Mouse (Mus musculus) megakaryocyte progenitor cell, adult 5-6 weeks (primary cell): Measurements from ENCODE around the gene Zfp445. TPM values are rescaled to one million over a fixed set of nuclear protein-coding genes. Genes with fewer than 3 reads are reported as not detected.
"Not testable (repeated sequence)": the region's sequence is repeated elsewhere in the genome, so short reads cannot be mapped to it uniquely, and the experiment has no call there.

Source experiments
- ATAC-seq: replicated peaks from 2 replicates; pipeline ENCODE4 v1.8.0; 2016; ENCODE audit warnings: mild to moderate bottlenecking, moderate TSS enrichment, inconsistent platforms; ENCODE audit not compliant: poor library complexity
- total RNA-seq, 2 experiments: library from RNA; stranded (forward) in 1 of 2; stranded (reverse) in 1 of 2; fragments of 157-497, 149-512 nt in 1 of 2; fragments of 200-1000 nt in 1 of 2; gene quantifications; 2 replicates each; pipeline versions ENCODE4 v1.2.3 to v1.2.4; 2015 to 2017

Gene Zfp445
- total RNA-seq (2015): 27.2 and 35.6 TPM in 2 replicates
- 56.0 and 80.6 TPM in 2 replicates for total RNA-seq (2017)

DNA sequence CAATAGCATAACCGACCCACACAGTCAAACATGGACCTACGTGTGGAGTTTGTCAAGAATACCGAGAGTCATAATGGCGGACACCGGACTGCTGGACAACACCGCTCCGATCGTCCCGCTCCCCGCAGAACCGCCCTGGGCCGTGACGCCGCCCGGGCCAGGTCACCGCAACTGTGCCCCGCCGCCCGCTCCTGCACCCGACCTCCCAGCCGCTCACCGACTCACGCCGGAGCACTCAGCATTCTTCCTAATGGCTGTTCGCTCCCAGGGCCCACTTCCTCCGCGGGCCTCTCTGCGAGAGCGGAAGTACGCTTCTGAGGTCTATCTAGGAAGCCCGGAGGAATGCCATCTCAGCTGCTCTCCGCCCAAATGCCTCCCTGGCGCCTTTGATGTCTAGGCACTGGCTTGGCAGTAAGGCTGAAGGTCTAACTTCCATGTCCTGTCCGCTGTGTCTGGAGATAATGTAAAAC is at the start of gene Zfp445:
Gene Zfp445, minus strand, starts transcription at position 310 of the 470 bp plus-strand sequence.
- peak; percentile 99 for ATAC-seq

GRCm38 (mm10) chr9:122902717-122903535 is 37.1 kb upstream of the Zfp445 start:
- ATAC-seq: peak; percentile 75

GRCm38 (mm10) chr9:122901047-122901446 is 35.2 kb upstream of the Zfp445 start:
- 0 out of 2 replicates have a peak, but pooled peaks have one; percentile 23 for ATAC-seq

- peak; percentile 91 for ATAC-seq
These were observed 20.8 kb upstream of the Zfp445 start for GRCm38 (mm10) chr9:122886372-122887179.

- no peak for ATAC-seq
These were observed 19.6 kb upstream of the Zfp445 start, which contains the start of gene Zkscan7 for GRCm38 (mm10) chr9:122885385-122885784. TSS of gene Zkscan7 (plus strand) at chr9:122885685.

DNA sequence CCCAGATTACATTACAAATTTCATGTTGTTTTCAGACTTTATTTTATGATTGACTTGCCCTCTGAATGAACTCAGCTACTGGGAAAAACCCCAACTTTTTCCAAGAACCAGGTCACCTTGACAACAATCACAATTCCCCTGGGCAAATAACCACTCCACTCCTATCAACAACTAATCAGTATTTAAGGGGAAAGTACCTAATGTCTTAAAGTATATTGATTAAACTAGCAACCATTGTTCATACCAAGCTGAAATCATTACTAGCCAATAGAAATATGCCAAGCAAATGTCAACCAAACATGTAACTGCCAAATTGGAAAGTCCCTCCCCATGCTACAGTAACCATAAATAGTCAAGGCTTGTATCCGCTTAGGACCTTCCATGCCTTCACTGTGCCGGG is 9.3 kb upstream of the Zfp445 start:
- no peak for ATAC-seq

DNA sequence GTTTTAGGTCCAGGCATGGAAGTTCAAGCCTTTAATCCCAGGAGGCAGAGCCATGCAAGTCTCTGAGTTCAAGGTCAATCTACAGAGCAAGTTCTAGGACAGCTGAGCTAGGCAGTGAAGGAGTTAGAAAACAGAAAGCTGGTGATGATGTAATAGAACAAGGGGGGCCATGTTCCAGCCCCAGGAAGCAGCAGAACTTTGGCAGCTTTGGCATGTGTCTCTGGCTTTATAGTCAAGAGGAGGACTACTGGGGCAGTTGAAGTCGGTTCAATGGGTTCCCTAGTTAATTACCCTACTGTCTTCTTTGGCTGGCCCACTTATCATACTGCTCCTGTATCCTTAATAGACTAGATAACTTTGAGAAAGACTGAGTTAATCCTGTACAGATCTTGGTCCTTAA is 8.8 kb upstream of the Zfp445 start:
- no peak for ATAC-seq

GRCm38 (mm10) chr9:122872595-122872994 is 6.8 kb upstream of the Zfp445 start:
- ATAC-seq: no peak

DNA sequence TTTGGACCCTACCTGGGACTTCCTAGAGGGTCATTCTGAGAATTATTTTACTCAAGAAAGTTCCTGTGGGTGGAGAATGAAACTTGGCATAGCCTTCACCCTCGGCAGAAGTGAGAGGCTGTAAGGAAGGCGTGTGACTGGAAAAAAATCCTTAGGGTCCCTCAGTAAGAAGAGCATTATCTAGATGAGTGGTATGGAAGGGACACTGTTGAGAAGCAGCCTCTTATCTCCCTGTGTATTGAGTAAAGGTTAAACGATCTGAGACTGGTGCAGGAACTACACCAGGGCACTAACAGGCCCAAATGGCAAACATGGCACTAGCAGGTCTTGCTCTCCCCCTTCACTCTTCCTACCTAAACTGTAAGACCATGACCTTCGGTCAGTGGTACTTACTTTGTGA is 386 bp upstream of the Zfp445 start:
- no peak for ATAC-seq

- ATAC-seq: no peak
These were observed 958 bp downstream of the Zfp445 start for GRCm38 (mm10) chr9:122864848-122865247.

DNA sequence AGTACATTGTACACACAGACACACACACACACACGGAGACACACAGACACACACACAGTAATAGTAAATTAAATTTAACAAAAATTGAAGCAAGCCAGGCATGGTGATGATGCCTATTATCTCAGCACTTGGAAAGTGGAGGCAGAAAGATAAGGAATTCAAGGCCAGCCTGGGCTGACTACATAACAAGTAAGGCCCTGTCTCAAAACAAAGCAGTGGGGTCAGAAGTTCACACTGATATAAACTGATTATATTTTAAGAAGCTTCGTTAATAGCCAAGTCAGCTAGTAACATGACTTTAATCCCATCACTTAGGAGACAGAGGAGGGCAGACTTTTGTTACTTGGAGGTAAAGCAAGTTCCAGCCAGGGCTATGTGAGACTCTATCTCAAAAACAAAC is 2.1 kb downstream of the Zfp445 start:
- no peak for ATAC-seq

DNA sequence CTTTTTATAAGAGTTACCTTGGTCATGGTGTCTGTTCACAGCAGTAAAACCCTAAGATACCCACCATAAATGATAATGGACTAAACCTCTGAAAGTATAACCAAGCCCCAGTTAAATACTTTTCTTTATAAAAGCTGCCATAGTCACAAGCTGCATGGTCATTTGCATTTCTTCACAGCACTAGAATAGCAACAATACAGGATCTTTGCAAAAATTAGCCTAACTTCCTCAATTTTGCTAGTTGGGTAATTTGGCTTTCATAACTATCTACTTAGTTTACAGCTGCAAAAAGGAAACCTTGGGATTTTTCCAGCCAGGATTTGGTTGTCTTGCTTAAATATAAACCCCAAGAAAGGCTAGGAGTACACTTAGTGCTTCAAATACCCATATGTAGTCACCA is 5.1 kb downstream of the Zfp445 start:
- ATAC-seq: 0 out of 2 replicates have a peak, but pooled peaks have one; percentile 25

- ATAC-seq: no peak
These were observed 9.1 kb downstream of the Zfp445 start for GRCm38 (mm10) chr9:122856716-122857115.

- ATAC-seq: no peak
These were observed 10.2 kb downstream of the Zfp445 start for GRCm38 (mm10) chr9:122855617-122856016.

DNA sequence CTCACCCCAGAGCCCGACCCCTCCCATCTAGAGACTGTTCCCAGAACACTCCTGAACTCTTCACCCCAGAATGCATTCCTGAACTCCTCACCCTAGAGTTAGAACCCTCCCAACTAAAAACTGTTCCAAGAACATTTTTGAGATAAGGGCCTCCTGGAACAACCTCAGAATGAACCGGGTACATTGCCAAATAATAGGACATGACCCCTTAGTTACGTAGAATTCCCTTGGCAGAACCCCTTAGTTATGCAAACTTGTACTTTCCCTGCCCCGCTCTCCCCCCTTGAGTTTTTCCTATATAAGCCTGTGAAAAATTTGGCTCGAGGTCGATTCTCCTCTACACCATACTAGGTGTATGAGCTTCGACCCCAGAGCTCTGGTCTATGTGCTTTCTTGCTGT is 10.7 kb downstream of the Zfp445 start:
- not testable (repeated sequence) for ATAC-seq

DNA sequence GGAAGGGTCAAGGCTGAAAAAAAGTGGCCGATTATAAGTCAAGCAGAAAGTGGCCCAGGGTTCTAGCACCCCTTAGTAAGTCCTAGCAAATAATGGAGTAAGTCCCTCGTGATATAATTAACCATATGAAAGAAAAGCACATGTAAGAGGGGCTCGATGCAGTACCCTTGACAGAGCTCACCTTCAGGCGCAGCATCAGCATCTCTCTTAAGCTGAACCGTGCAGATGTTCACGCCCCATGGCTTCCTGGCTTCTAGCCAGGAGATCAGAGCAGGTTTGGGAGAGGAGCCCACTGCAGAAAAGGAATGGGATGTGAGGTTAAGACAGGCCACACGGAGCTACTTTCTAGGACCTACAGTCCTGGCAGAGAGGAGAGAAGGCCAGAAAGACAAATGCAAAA is 11.3 kb downstream of the Zfp445 start:
- ATAC-seq: no peak

DNA sequence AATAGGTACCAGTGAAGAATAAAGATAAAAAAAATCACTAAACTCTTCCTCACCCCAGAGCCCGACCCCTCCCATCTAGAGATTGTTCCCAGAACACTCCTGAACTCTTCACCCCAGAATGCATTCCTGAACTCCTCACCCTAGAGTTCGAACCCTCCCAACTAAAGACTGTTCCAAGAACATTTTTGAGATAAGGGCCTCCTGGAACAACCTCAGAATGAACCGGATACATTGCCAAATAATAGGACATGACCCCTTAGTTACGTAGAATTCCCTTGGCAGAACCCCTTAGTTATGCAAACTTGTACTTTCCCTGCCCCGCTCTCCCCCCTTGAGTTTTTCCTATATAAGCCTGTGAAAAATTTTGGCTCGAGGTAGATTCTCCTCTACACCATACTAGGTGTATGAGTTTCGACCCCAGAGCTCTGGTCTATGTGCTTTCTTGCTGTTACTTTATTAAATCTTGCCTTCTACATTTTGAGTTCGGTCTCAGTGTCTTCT is 17.9 kb downstream of the Zfp445 start:
- not testable (repeated sequence) for ATAC-seq

DNA sequence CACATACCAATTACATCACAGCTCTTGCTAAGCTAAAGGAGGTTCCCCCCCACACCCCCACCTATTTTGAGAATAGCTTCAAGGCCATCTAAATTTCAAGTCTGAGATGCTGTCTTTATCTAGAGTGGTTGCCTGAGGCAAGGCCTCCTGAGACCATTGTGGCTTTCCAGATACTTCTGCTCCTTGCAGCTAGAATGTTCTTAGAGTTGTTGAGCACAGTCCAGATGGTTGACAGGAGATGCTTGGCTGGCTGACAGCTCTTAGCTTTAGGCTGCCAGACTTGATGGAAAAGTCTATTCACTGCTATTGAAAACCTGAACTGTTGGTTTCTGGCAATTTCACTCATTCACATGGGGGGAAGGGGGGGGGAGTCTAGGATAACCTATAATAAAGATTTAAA is 19.6 kb downstream of the Zfp445 start:
- ATAC-seq: no peak

- no peak for ATAC-seq
These were observed 20.2 kb downstream of the Zfp445 start for GRCm38 (mm10) chr9:122845621-122846020.

DNA sequence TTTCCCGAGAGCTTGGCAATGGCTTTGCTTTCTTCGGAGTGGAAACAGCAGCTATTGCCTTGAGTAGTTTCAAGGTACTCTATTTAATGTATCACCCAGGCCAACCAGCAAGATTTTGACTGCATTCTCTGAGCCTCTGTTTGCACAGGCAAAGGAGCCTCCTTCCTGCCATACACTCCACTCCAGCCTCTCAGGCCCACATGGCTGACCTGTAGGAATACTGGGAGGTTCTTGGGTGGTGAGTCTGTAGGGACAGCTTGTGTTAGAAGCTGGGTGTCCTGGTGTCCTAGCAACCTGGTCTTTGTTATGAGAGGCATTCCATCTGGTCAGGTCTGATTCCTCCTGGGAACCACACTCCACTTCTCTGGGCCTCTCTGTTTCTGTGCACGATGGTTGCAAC is 22.0 kb downstream of the Zfp445 start, which contains the start of gene Gm35549:
Gene Gm35549, minus strand, starts transcription at position 276 of the 400 bp plus-strand sequence.
- no peak for ATAC-seq

DNA sequence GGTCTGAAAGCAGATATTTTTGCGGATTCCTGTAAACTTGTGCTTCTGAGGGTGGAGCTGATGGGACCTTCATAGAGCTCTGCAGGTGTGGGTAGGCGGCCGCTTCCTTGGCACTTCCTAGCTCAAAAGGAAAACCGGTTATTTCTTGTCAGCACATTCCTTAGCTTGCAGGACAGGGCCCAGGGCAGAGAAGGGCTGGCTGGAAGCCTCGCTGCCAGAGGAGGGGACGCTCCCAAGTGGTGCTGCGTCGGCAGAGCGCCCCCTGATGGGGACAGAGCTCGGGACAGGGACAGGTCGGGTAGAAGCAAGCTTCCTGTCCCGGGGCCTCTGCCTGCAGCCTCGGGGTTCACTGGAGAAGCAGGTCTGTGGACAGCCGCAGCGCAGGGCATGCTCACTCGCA is 28.1 kb downstream of the Zfp445 start:
- no peak for ATAC-seq
